Mouse (Mus musculus): ENCODE data around the gene 2310050C09Rik. TPM values are rescaled to one million over a fixed set of nuclear protein-coding genes. Genes with fewer than 3 reads are reported as not detected.

2310050C09Rik gene
- not detected for polyA plus RNA-seq (2014; fragmentation: Illumina TruSeq; extraction: RNeasy Lipid Tissue Mini Kit (QIAGEN cat#74804); ENCODE audit: low replicate concordance)

DNA sequence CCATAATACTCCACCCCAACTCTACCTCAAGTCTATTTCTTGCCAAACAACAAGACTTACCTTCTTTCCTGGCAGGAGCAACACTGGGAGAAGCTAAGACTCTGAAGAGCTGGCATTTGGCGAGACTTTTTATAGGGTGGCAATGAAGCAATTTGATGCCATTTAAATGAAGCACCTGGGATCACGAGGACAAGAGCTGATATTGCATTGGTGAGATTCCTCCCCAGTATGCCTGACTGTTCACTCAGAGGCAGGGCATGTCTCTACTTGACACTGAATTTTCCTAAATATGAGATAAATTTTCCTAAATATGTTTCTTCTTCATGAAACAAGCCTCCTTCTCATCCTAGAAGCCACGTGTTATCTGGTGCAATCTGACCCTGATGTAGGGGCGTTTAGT is at the start of gene 2310050C09Rik:
Gene 2310050C09Rik (minus strand): TSS at position 101 of the 400 bp plus-strand sequence.

GRCm38 (mm10) chr3:92851186-92851585 is 18.8 kb downstream of the 2310050C09Rik start, which contains the start of gene Lce1l:
Lce1l (minus strand) TSS chr3:92851286.

DNA sequence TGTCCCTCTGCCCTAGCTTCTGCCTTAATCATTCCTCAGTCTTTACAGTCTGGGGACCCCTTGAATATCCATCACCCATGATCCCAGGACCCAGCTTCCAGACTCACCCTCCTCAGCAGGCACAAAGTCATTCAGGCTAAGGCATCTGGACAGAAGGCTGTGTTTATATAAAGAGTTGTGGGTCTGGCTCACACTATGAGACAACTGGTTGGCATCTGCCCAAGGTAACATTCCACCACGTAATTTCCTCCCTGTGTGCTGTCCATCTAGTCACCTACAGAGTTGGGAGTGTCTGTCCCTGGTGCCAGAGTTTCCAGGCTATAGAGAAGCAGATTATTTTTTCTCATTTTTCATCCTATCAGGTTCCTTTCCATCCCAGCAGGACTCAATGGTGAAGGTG is 42.9 kb downstream of the 2310050C09Rik start, which contains the start of gene Kprp:
Gene Kprp (minus strand): TSS at position 140 of the 400 bp plus-strand sequence.

Other genes with a start within 250 kb of the 2310050C09Rik start
- not detected for gene Lce6a, start 248.6 kb downstream of the 2310050C09Rik start, polyA plus RNA-seq (2014; fragmentation: Illumina TruSeq; extraction: RNeasy Lipid Tissue Mini Kit (QIAGEN cat#74804); ENCODE audit: low replicate concordance)
- gene Lce1a1, start 221.9 kb downstream of the 2310050C09Rik start, polyA plus RNA-seq (2014; fragmentation: Illumina TruSeq; extraction: RNeasy Lipid Tissue Mini Kit (QIAGEN cat#74804); ENCODE audit: low replicate concordance): not detected
- not detected for gene Lce1b, start 213.3 kb downstream of the 2310050C09Rik start, polyA plus RNA-seq (2014; fragmentation: Illumina TruSeq; extraction: RNeasy Lipid Tissue Mini Kit (QIAGEN cat#74804); ENCODE audit: low replicate concordance)
- not detected for gene Lce1a2, start 199.9 kb downstream of the 2310050C09Rik start, polyA plus RNA-seq (2014; fragmentation: Illumina TruSeq; extraction: RNeasy Lipid Tissue Mini Kit (QIAGEN cat#74804); ENCODE audit: low replicate concordance)
- not detected for gene Lce1c, start 191.0 kb downstream of the 2310050C09Rik start, polyA plus RNA-seq (2014; fragmentation: Illumina TruSeq; extraction: RNeasy Lipid Tissue Mini Kit (QIAGEN cat#74804); ENCODE audit: low replicate concordance)
- not detected for gene Lce1d, start 183.0 kb downstream of the 2310050C09Rik start, polyA plus RNA-seq (2014; fragmentation: Illumina TruSeq; extraction: RNeasy Lipid Tissue Mini Kit (QIAGEN cat#74804); ENCODE audit: low replicate concordance)
- gene Lce1e, start 161.1 kb downstream of the 2310050C09Rik start, polyA plus RNA-seq (2014; fragmentation: Illumina TruSeq; extraction: RNeasy Lipid Tissue Mini Kit (QIAGEN cat#74804); ENCODE audit: low replicate concordance): not detected
- not detected for gene Lce1f, start 149.9 kb downstream of the 2310050C09Rik start, polyA plus RNA-seq (2014; fragmentation: Illumina TruSeq; extraction: RNeasy Lipid Tissue Mini Kit (QIAGEN cat#74804); ENCODE audit: low replicate concordance)
- gene Gm38119, start 131.1 kb downstream of the 2310050C09Rik start, polyA plus RNA-seq (2014; fragmentation: Illumina TruSeq; extraction: RNeasy Lipid Tissue Mini Kit (QIAGEN cat#74804); ENCODE audit: low replicate concordance): not detected
- not detected for gene Lce1g, start 117.9 kb downstream of the 2310050C09Rik start, polyA plus RNA-seq (2014; fragmentation: Illumina TruSeq; extraction: RNeasy Lipid Tissue Mini Kit (QIAGEN cat#74804); ENCODE audit: low replicate concordance)
- gene Lce1h, start 105.2 kb downstream of the 2310050C09Rik start, polyA plus RNA-seq (2014; fragmentation: Illumina TruSeq; extraction: RNeasy Lipid Tissue Mini Kit (QIAGEN cat#74804); ENCODE audit: low replicate concordance): not detected
- gene Lce1i, start 91.3 kb downstream of the 2310050C09Rik start, polyA plus RNA-seq (2014; fragmentation: Illumina TruSeq; extraction: RNeasy Lipid Tissue Mini Kit (QIAGEN cat#74804); ENCODE audit: low replicate concordance): not detected
- gene Lce1j, start 79.7 kb downstream of the 2310050C09Rik start, polyA plus RNA-seq (2014; fragmentation: Illumina TruSeq; extraction: RNeasy Lipid Tissue Mini Kit (QIAGEN cat#74804); ENCODE audit: low replicate concordance): not detected
- gene Lce1k, start 62.3 kb downstream of the 2310050C09Rik start, polyA plus RNA-seq (2014; fragmentation: Illumina TruSeq; extraction: RNeasy Lipid Tissue Mini Kit (QIAGEN cat#74804); ENCODE audit: low replicate concordance): not detected
- gene Kprp, start 43.0 kb downstream of the 2310050C09Rik start, polyA plus RNA-seq (2014; fragmentation: Illumina TruSeq; extraction: RNeasy Lipid Tissue Mini Kit (QIAGEN cat#74804); ENCODE audit: low replicate concordance): not detected
- gene Lce1l, start 18.9 kb downstream of the 2310050C09Rik start, polyA plus RNA-seq (2014; fragmentation: Illumina TruSeq; extraction: RNeasy Lipid Tissue Mini Kit (QIAGEN cat#74804); ENCODE audit: low replicate concordance): not detected
- gene Lce3a, start 56.0 kb upstream of the 2310050C09Rik start, polyA plus RNA-seq (2014; fragmentation: Illumina TruSeq; extraction: RNeasy Lipid Tissue Mini Kit (QIAGEN cat#74804); ENCODE audit: low replicate concordance): not detected
- gene Lce3b, start 62.8 kb upstream of the 2310050C09Rik start, polyA plus RNA-seq (2014; fragmentation: Illumina TruSeq; extraction: RNeasy Lipid Tissue Mini Kit (QIAGEN cat#74804); ENCODE audit: low replicate concordance): not detected
- gene Lce3c, start 74.3 kb upstream of the 2310050C09Rik start, polyA plus RNA-seq (2014; fragmentation: Illumina TruSeq; extraction: RNeasy Lipid Tissue Mini Kit (QIAGEN cat#74804); ENCODE audit: low replicate concordance): not detected
- not detected for gene Lce3d, start 87.2 kb upstream of the 2310050C09Rik start, polyA plus RNA-seq (2014; fragmentation: Illumina TruSeq; extraction: RNeasy Lipid Tissue Mini Kit (QIAGEN cat#74804); ENCODE audit: low replicate concordance)
- gene Lce3e, start 96.8 kb upstream of the 2310050C09Rik start, polyA plus RNA-seq (2014; fragmentation: Illumina TruSeq; extraction: RNeasy Lipid Tissue Mini Kit (QIAGEN cat#74804); ENCODE audit: low replicate concordance): not detected
- gene Lce3f, start 122.0 kb upstream of the 2310050C09Rik start, polyA plus RNA-seq (2014; fragmentation: Illumina TruSeq; extraction: RNeasy Lipid Tissue Mini Kit (QIAGEN cat#74804); ENCODE audit: low replicate concordance): not detected
- gene Crct1, start 145.5 kb upstream of the 2310050C09Rik start, polyA plus RNA-seq (2014; fragmentation: Illumina TruSeq; extraction: RNeasy Lipid Tissue Mini Kit (QIAGEN cat#74804); ENCODE audit: low replicate concordance): not detected
- not detected for gene Lce1m, start 148.8 kb upstream of the 2310050C09Rik start, polyA plus RNA-seq (2014; fragmentation: Illumina TruSeq; extraction: RNeasy Lipid Tissue Mini Kit (QIAGEN cat#74804); ENCODE audit: low replicate concordance)
- gene Gm4858, start 198.6 kb upstream of the 2310050C09Rik start, polyA plus RNA-seq (2014; fragmentation: Illumina TruSeq; extraction: RNeasy Lipid Tissue Mini Kit (QIAGEN cat#74804); ENCODE audit: low replicate concordance): not detected